Comparison of ENCODE assay signal across 23 mouse cellular contexts in genomic region chr15:102282463-102283292, GRCm38 (mm10). TPM values are rescaled to one million over a fixed set of nuclear protein-coding genes. Genes with fewer than 3 reads are reported as not detected.
DNase-seq lines count a peak whose midpoint lies in the region; ATAC-seq and TF ChIP-seq lines count a peak whose summit lies in the region.
"Had no signal": no experiment of that assay in that cellular context is flagged by ENCODE, and none has a peak within 500 bp of the region (broad histone marks: within the 10 kb centered on the region; RNA-seq: fewer than 3 reads in every experiment).

No protein-coding gene starts in this region.

- no peak for TF ChIP-seq POLR2A in bone marrow, adult 2 months (IDR thresholded peaks at IDR 0.05; ENCODE audit: borderline replicate concordance, control insufficient read depth, low read depth, low read length)

- no peak for ATAC-seq in erythroblast, adult 5-6 weeks (replicated peaks; ENCODE audit: low FRiP score, poor library complexity, severe bottlenecking)
- ATAC-seq in liver, embryonic 12.5 days = no peak
- 0 out of 2 replicates have a peak, but pooled peaks have one; percentile 16 for ATAC-seq in megakaryocyte-erythroid progenitor cell, adult 5-6 weeks (replicated peaks; ENCODE audit: low FRiP score, low TSS enrichment, poor library complexity, severe bottlenecking)
- ATAC-seq: forebrain, embryonic 14.5 days; inflammation-experienced regulatory T-cells, adult 6 months; midbrain, embryonic 16.5 days had no signal

- peak overlapping the region; percentile 43; the same call in 1 of the 2 replicates for H3K27ac ChIP-seq in bone marrow, adult 2 months (ENCODE audit: control insufficient read depth, insufficient read depth, low read depth, low read length, poor library complexity)
- H3K27ac ChIP-seq in liver, embryonic 12.5 days = peak overlapping the region; percentile 55
- H3K27ac ChIP-seq: embryonic facial prominence, embryonic 12.5 days; heart, embryonic 15.5 days; hindbrain, embryonic 10.5 days; limb, embryonic 15.5 days; neural tube, embryonic 12.5 days had no signal

- no peak for TF ChIP-seq CTCF in bone marrow, adult 2 months (IDR thresholded peaks at IDR 0.05; ENCODE audit: control insufficient read depth, insufficient read depth, low read length)

- 34% methylated on average over 8 of the region's 8 CpGs for WGBS in bone marrow, adult 2 months
- 23% methylated on average over 8 of the region's 8 CpGs for WGBS in liver, embryonic 12.5 days (ENCODE audit: insufficient replicate concordance)

- peak overlapping the region; percentile 41 for H3K4me2 ChIP-seq in liver, embryonic 12.5 days
- H3K4me2 ChIP-seq: embryonic facial prominence, embryonic 12.5 days; heart, embryonic 15.5 days; limb, embryonic 15.5 days; neural tube, embryonic 12.5 days had no signal

- peaks cover 54% of the 10 kb centered on the region for H3K4me1 ChIP-seq in erythroblast, embryonic 14.5 days (ENCODE audit: control insufficient read depth)
- peaks cover 6% of the 10 kb centered on the region; the same call in 1 of the 2 replicates for H3K4me1 ChIP-seq in bone marrow, adult 2 months (ENCODE audit: control insufficient read depth, insufficient read depth, low read length)
- peaks cover 62% of the 10 kb centered on the region for H3K4me1 ChIP-seq in liver, embryonic 12.5 days

- peak overlapping the region; percentile 33; the same call in 1 of the 2 replicates for H3K9ac ChIP-seq in liver, embryonic 12.5 days
- H3K9ac ChIP-seq: embryonic facial prominence, embryonic 12.5 days; heart, embryonic 15.5 days; limb, embryonic 15.5 days; neural tube, embryonic 12.5 days had no signal

- H3K4me3 ChIP-seq in erythroblast, embryonic 14.5 days (replicated peaks) = peak overlapping the region; percentile 5
- no peak overlapping the region for H3K4me3 ChIP-seq in bone marrow, adult 2 months (replicated peaks; ENCODE audit: control insufficient read depth, low read depth, low read length)
- no peak overlapping the region for H3K4me3 ChIP-seq in liver, embryonic 12.5 days
- H3K4me3 ChIP-seq: embryonic facial prominence, embryonic 12.5 days; heart, embryonic 15.5 days; hindbrain, embryonic 10.5 days; limb, embryonic 15.5 days; neural tube, embryonic 12.5 days had no signal

- peaks cover 24% of the 10 kb centered on the region for H3K36me3 ChIP-seq in erythroblast, embryonic 14.5 days (ENCODE audit: control insufficient read depth)
- peaks cover 19% of the 10 kb centered on the region for H3K36me3 ChIP-seq in liver, embryonic 12.5 days

- no peak for DNase-seq in layer of hippocampus, adult 9-10 months (ENCODE audit: low spot score)
- DNase-seq in cerebellum, postnatal 10 days = no peak
- no peak for DNase-seq in adrenal gland, postnatal 10 days
- DNase-seq: adrenal gland, postnatal 25 days; cerebellum, postnatal 25 days; lung, postnatal 4 days; right cerebral cortex, postnatal 25 days; thymus, postnatal 4 days had no signal

- H3K27me3 ChIP-seq in erythroblast, embryonic 14.5 days (ENCODE audit: control insufficient read depth) = no peaks in the 10 kb centered on the region
- H3K27me3 ChIP-seq in liver, embryonic 12.5 days (replicated peaks) = no peaks in the 10 kb centered on the region
- H3K27me3 ChIP-seq: embryonic facial prominence, embryonic 12.5 days; heart, embryonic 15.5 days; limb, embryonic 15.5 days; neural tube, embryonic 12.5 days had no signal

- H3K9me3 ChIP-seq in erythroblast, embryonic 14.5 days (ENCODE audit: control insufficient read depth, low read length) = no peaks in the 10 kb centered on the region
- H3K9me3 ChIP-seq in liver, embryonic 12.5 days (replicated peaks) = no peaks in the 10 kb centered on the region
- H3K9me3 ChIP-seq: embryonic facial prominence, embryonic 12.5 days; heart, embryonic 15.5 days; hindbrain, embryonic 10.5 days; limb, embryonic 15.5 days; neural tube, embryonic 12.5 days had no signal

RNA-seq across cellular contexts. Expression of gene Mfsd5, which starts 3.4 kb away (rescaled TPM):
- 3.2 and 3.5 TPM in 2 replicates for polyA plus RNA-seq in erythroblast, embryonic 14.5 days (2012)
- 5.9 and 15.6 TPM in 2 replicates for total RNA-seq in erythroblast, adult 5-6 weeks (2015; ENCODE audit: low replicate concordance)
- total RNA-seq in erythroblast, adult 5-6 weeks (2017; ENCODE audit: low replicate concordance) = 2.5 and 10.7 TPM in 2 replicates
- 10.5 and 13.5 TPM in 2 replicates for polyA plus RNA-seq in bone marrow, adult 2 months (2011; ENCODE audit: insufficient read depth, insufficient read length, low replicate concordance, missing spikeins)
- polyA plus RNA-seq in liver, embryonic 12.5 days (2016; fragmentation: Nextera tagmentation; extraction: Ambion mirVana) = 40.8 and 41.6 TPM in 2 replicates
- 30.4 and 32.9 TPM in 2 replicates for total RNA-seq in megakaryocyte-erythroid progenitor cell, adult 5-6 weeks (2014; fragmentation: Nextera tagmentation)
- 14.2 and 19.5 TPM in 2 replicates for total RNA-seq in megakaryocyte-erythroid progenitor cell, adult 5-6 weeks (2017)
- 10 to 100 TPM; 29.0 to 29.4 TPM for total RNA-seq in adrenal gland, postnatal 10 days (2021)

RNA-seq across cellular contexts. Expression of gene Gm9918, which starts 12.3 kb away (rescaled TPM):
- not detected in 2 replicates for polyA plus RNA-seq in erythroblast, embryonic 14.5 days (2012)
- not detected in 2 replicates for total RNA-seq in erythroblast, adult 5-6 weeks (2015; ENCODE audit: low replicate concordance)
- total RNA-seq in erythroblast, adult 5-6 weeks (2017; ENCODE audit: low replicate concordance) = not detected in 2 replicates
- polyA plus RNA-seq in bone marrow, adult 2 months (2011; ENCODE audit: insufficient read depth, insufficient read length, low replicate concordance, missing spikeins) = not detected in 2 replicates
- polyA plus RNA-seq in liver, embryonic 12.5 days (2016; fragmentation: Nextera tagmentation; extraction: Ambion mirVana) = not detected in 2 replicates
- not detected in 2 replicates for total RNA-seq in megakaryocyte-erythroid progenitor cell, adult 5-6 weeks (2014; fragmentation: Nextera tagmentation)
- not detected in 2 replicates for total RNA-seq in megakaryocyte-erythroid progenitor cell, adult 5-6 weeks (2017)
- total RNA-seq in adrenal gland, postnatal 10 days (2021) = not detected
- total RNA-seq: layer of hippocampus, adult 18-20 months; left cerebral cortex, adult 8-10 months had no signal
- polyA plus RNA-seq: forebrain, embryonic 14.5 days; heart, embryonic 15.5 days; inflammation-experienced regulatory T-cells, adult 6 months; midbrain, embryonic 16.5 days had no signal

RNA-seq across cellular contexts. Expression of gene Espl1, which starts 13.4 kb away (rescaled TPM):
- 12.0 and 15.2 TPM in 2 replicates for polyA plus RNA-seq in erythroblast, embryonic 14.5 days (2012)
- 4.8 and 10.9 TPM in 2 replicates for total RNA-seq in erythroblast, adult 5-6 weeks (2015; ENCODE audit: low replicate concordance)
- 29.3 and 37.1 TPM in 2 replicates for total RNA-seq in erythroblast, adult 5-6 weeks (2017; ENCODE audit: low replicate concordance)
- 22.9 and 39.8 TPM in 2 replicates for polyA plus RNA-seq in bone marrow, adult 2 months (2011; ENCODE audit: insufficient read depth, insufficient read length, low replicate concordance, missing spikeins)
- 38.6 and 39.4 TPM in 2 replicates for polyA plus RNA-seq in liver, embryonic 12.5 days (2016; fragmentation: Nextera tagmentation; extraction: Ambion mirVana)
- 54.5 and 68.3 TPM in 2 replicates for total RNA-seq in megakaryocyte-erythroid progenitor cell, adult 5-6 weeks (2014; fragmentation: Nextera tagmentation)
- 16.6 and 40.6 TPM in 2 replicates for total RNA-seq in megakaryocyte-erythroid progenitor cell, adult 5-6 weeks (2017)
- total RNA-seq in adrenal gland, postnatal 10 days (2021) = 10 to 100 TPM in 1 of 2 experiments, 1 to 10 TPM in 1; 8.8 to 11.9 TPM

RNA-seq across cellular contexts. Expression of gene Rarg, which starts 25.4 kb away (rescaled TPM):
- 0.09 TPM in 2 replicates for polyA plus RNA-seq in erythroblast, embryonic 14.5 days (2012)
- 0.84 and 1.5 TPM in 2 replicates for total RNA-seq in erythroblast, adult 5-6 weeks (2015; ENCODE audit: low replicate concordance)
- total RNA-seq in erythroblast, adult 5-6 weeks (2017; ENCODE audit: low replicate concordance) = 0.84 and 5.2 TPM in 2 replicates
- 17.1 and 36.3 TPM in 2 replicates for polyA plus RNA-seq in bone marrow, adult 2 months (2011; ENCODE audit: insufficient read depth, insufficient read length, low replicate concordance, missing spikeins)
- polyA plus RNA-seq in liver, embryonic 12.5 days (2016; fragmentation: Nextera tagmentation; extraction: Ambion mirVana) = 4.4 and 4.9 TPM in 2 replicates
- total RNA-seq in megakaryocyte-erythroid progenitor cell, adult 5-6 weeks (2014; fragmentation: Nextera tagmentation) = 0.61 and 1.8 TPM in 2 replicates
- total RNA-seq in megakaryocyte-erythroid progenitor cell, adult 5-6 weeks (2017) = 1.6 and 6.7 TPM in 2 replicates
- 10 to 100 TPM; 22.7 to 30.3 TPM for total RNA-seq in adrenal gland, postnatal 10 days (2021)

RNA-seq across cellular contexts. Expression of gene Pfdn5, which starts 43.2 kb away (rescaled TPM):
- 1.2 and 3.3 TPM in 2 replicates for polyA plus RNA-seq in erythroblast, embryonic 14.5 days (2012)
- total RNA-seq in erythroblast, adult 5-6 weeks (2015; ENCODE audit: low replicate concordance) = 71.1 and 131 TPM in 2 replicates
- total RNA-seq in erythroblast, adult 5-6 weeks (2017; ENCODE audit: low replicate concordance) = 120 and 128 TPM in 2 replicates
- polyA plus RNA-seq in bone marrow, adult 2 months (2011; ENCODE audit: insufficient read depth, insufficient read length, low replicate concordance, missing spikeins) = 352 and 432 TPM in 2 replicates
- polyA plus RNA-seq in liver, embryonic 12.5 days (2016; fragmentation: Nextera tagmentation; extraction: Ambion mirVana) = 150 and 168 TPM in 2 replicates
- 210 and 293 TPM in 2 replicates for total RNA-seq in megakaryocyte-erythroid progenitor cell, adult 5-6 weeks (2014; fragmentation: Nextera tagmentation)
- 214 and 318 TPM in 2 replicates for total RNA-seq in megakaryocyte-erythroid progenitor cell, adult 5-6 weeks (2017)
- total RNA-seq in adrenal gland, postnatal 10 days (2021) = 100 to 1,000 TPM; 342 to 354 TPM
